Comparison of ENCODE assay signal across 19 mouse cellular contexts in genomic region chr17:10626299-10627095, GRCm38 (mm10).
DNase-seq lines count a peak whose midpoint lies in the region; ATAC-seq and TF ChIP-seq lines count a peak whose summit lies in the region.
"Had no signal": no experiment of that assay in that cellular context is flagged by ENCODE, and none has a peak within 500 bp of the region (broad histone marks: within the 10 kb centered on the region; RNA-seq: fewer than 3 reads in every experiment).

No protein-coding gene starts in this region.

- no peak overlapping the region for H3K9ac ChIP-seq in forebrain, embryonic 12.5 days
- H3K9ac ChIP-seq in kidney, embryonic 15.5 days = no peak overlapping the region
- no peak overlapping the region for H3K9ac ChIP-seq in midbrain, embryonic 13.5 days (replicated peaks)
- no peak overlapping the region for H3K9ac ChIP-seq in stomach, postnatal 0 days (ENCODE audit: low read length)
- H3K9ac ChIP-seq: forebrain, postnatal 0 days; hindbrain, embryonic 14.5 days; limb, embryonic 12.5 days; midbrain, embryonic 12.5 days had no signal

- peaks cover 28% of the 10 kb centered on the region for H3K4me1 ChIP-seq in forebrain, embryonic 10.5 days
- H3K4me1 ChIP-seq in forebrain, embryonic 12.5 days = peaks cover 29% of the 10 kb centered on the region
- no peaks in the 10 kb centered on the region for H3K4me1 ChIP-seq in kidney, embryonic 15.5 days
- peaks cover 21% of the 10 kb centered on the region for H3K4me1 ChIP-seq in midbrain, embryonic 13.5 days (replicated peaks)
- H3K4me1 ChIP-seq in stomach, postnatal 0 days (replicated peaks; ENCODE audit: control insufficient read depth, insufficient read depth) = no peaks in the 10 kb centered on the region

- no peaks in the 10 kb centered on the region for H3K36me3 ChIP-seq in forebrain, embryonic 10.5 days (replicated peaks)
- H3K36me3 ChIP-seq in forebrain, embryonic 12.5 days (replicated peaks) = no peaks in the 10 kb centered on the region
- no peaks in the 10 kb centered on the region for H3K36me3 ChIP-seq in kidney, embryonic 15.5 days
- no peaks in the 10 kb centered on the region for H3K36me3 ChIP-seq in midbrain, embryonic 13.5 days
- H3K36me3 ChIP-seq in stomach, postnatal 0 days (ENCODE audit: control insufficient read depth, insufficient read depth, low read length) = no peaks in the 10 kb centered on the region
- H3K36me3 ChIP-seq: G1E; limb, embryonic 12.5 days; midbrain, embryonic 12.5 days had no signal

- no peak for ATAC-seq in forebrain, embryonic 12.5 days (ENCODE audit: low FRiP score)
- peak; percentile 52 for ATAC-seq in kidney, embryonic 15.5 days (replicated peaks; ENCODE audit: low FRiP score)
- ATAC-seq in midbrain, embryonic 13.5 days = no peak
- ATAC-seq in stomach, postnatal 0 days (ENCODE audit: low FRiP score, low TSS enrichment) = no peak
- ATAC-seq: forebrain, postnatal 0 days had no signal

- no peak for DNase-seq in forebrain, embryonic 10.5 days (ENCODE audit: extremely low spot score, low spot score)
- DNase-seq in retina, postnatal 1 day = peak; percentile 20
- no peak for DNase-seq in retina, embryonic 14.5 days (ENCODE audit: low spot score)
- no peak for DNase-seq in stomach, postnatal 0 days (ENCODE audit: low spot score)
- DNase-seq: adrenal gland, postnatal 14 days; forebrain, postnatal 0 days; heart, postnatal 10 days; layer of hippocampus, postnatal 36 days; lung, adult 2 months; right cerebral cortex, postnatal 25 days had no signal

- H3K9me3 ChIP-seq in forebrain, embryonic 10.5 days = no peaks in the 10 kb centered on the region
- no peaks in the 10 kb centered on the region for H3K9me3 ChIP-seq in forebrain, embryonic 12.5 days
- no peaks in the 10 kb centered on the region for H3K9me3 ChIP-seq in kidney, embryonic 15.5 days (replicated peaks)
- no peaks in the 10 kb centered on the region for H3K9me3 ChIP-seq in midbrain, embryonic 13.5 days
- H3K9me3 ChIP-seq in stomach, postnatal 0 days (ENCODE audit: control insufficient read depth, low read length) = no peaks in the 10 kb centered on the region
- H3K9me3 ChIP-seq: G1E; limb, embryonic 12.5 days; midbrain, embryonic 12.5 days had no signal

- TF ChIP-seq CTCF in stomach, postnatal 0 days (IDR thresholded peaks at IDR 0.05; ENCODE audit: low read depth) = no peak

- no peak for TF ChIP-seq EP300 in stomach, postnatal 0 days (optimal IDR thresholded peaks at IDR 0.05)

- WGBS in forebrain, embryonic 10.5 days = 79% methylated on average over 13 of the region's 13 CpGs
- WGBS in forebrain, embryonic 12.5 days = 65% methylated on average over 13 of the region's 13 CpGs
- 71% methylated on average over 13 of the region's 13 CpGs for WGBS in kidney, embryonic 15.5 days
- WGBS in midbrain, embryonic 13.5 days = 72% methylated on average over 13 of the region's 13 CpGs
- 76% methylated on average over 13 of the region's 13 CpGs for WGBS in stomach, postnatal 0 days

- no peak overlapping the region for H3K4me3 ChIP-seq in forebrain, embryonic 10.5 days
- no peak overlapping the region for H3K4me3 ChIP-seq in forebrain, embryonic 12.5 days (replicated peaks)
- no peak overlapping the region for H3K4me3 ChIP-seq in kidney, embryonic 15.5 days (replicated peaks)
- no peak overlapping the region for H3K4me3 ChIP-seq in midbrain, embryonic 13.5 days (replicated peaks)
- no peak overlapping the region for H3K4me3 ChIP-seq in stomach, postnatal 0 days (ENCODE audit: low read depth, low read length)
- H3K4me3 ChIP-seq: erythroblast, embryonic 14.5 days; limb, embryonic 12.5 days; midbrain, embryonic 12.5 days had no signal

- no peaks in the 10 kb centered on the region for H3K27me3 ChIP-seq in forebrain, embryonic 10.5 days (ENCODE audit: poor library complexity, severe bottlenecking)
- 0 out of 2 replicates have a peak, but pooled peaks cover 3% of the 10 kb centered on the region for H3K27me3 ChIP-seq in forebrain, embryonic 12.5 days
- no peaks in the 10 kb centered on the region for H3K27me3 ChIP-seq in kidney, embryonic 15.5 days
- no peaks in the 10 kb centered on the region for H3K27me3 ChIP-seq in midbrain, embryonic 13.5 days
- H3K27me3 ChIP-seq in stomach, postnatal 0 days (ENCODE audit: control insufficient read depth, insufficient read depth, low read length) = no peaks in the 10 kb centered on the region
- H3K27me3 ChIP-seq: limb, embryonic 12.5 days; midbrain, embryonic 12.5 days had no signal

- H3K27ac ChIP-seq in forebrain, embryonic 10.5 days = 0 out of 2 replicates have a peak overlapping the region, but pooled peaks have one; percentile 30
- H3K27ac ChIP-seq in forebrain, embryonic 12.5 days = no peak overlapping the region
- H3K27ac ChIP-seq in kidney, embryonic 15.5 days = peak overlapping the region; percentile 45; the same call in 1 of the 2 replicates
- H3K27ac ChIP-seq in midbrain, embryonic 13.5 days = no peak overlapping the region
- no peak overlapping the region for H3K27ac ChIP-seq in stomach, postnatal 0 days (replicated peaks)
- H3K27ac ChIP-seq: hindbrain, embryonic 14.5 days; limb, embryonic 12.5 days; macrophage; midbrain, embryonic 12.5 days had no signal

- H3K4me2 ChIP-seq in forebrain, embryonic 12.5 days = no peak overlapping the region
- H3K4me2 ChIP-seq in kidney, embryonic 15.5 days = no peak overlapping the region
- H3K4me2 ChIP-seq in midbrain, embryonic 13.5 days (replicated peaks) = no peak overlapping the region
- no peak overlapping the region for H3K4me2 ChIP-seq in stomach, postnatal 0 days (replicated peaks; ENCODE audit: low read depth)
- H3K4me2 ChIP-seq: hindbrain, embryonic 14.5 days; limb, embryonic 12.5 days; midbrain, embryonic 12.5 days had no signal

Comparison
In these comparisons a context has a peak if more than half of its experiments do, and no peak if none do; other contexts are left out.
1. H3K27ac ChIP-seq: peak in forebrain, embryonic 10.5 days (single experiment) and kidney, embryonic 15.5 days (single experiment); none in forebrain, embryonic 12.5 days (single experiment), midbrain, embryonic 13.5 days (single experiment) and stomach, postnatal 0 days (single experiment).